Mouse (Mus musculus): ENCODE data around the gene Rpl27. TPM values are rescaled to one million over a fixed set of nuclear protein-coding genes. Genes with fewer than 3 reads are reported as not detected.
"Not testable (repeated sequence)": the region's sequence is repeated elsewhere in the genome, so short reads cannot be mapped to it uniquely, and the experiment has no call there.

Gene Rpl27
- polyA plus RNA-seq, 1 experiment from 2014 or later = 579 TPM

DNA sequence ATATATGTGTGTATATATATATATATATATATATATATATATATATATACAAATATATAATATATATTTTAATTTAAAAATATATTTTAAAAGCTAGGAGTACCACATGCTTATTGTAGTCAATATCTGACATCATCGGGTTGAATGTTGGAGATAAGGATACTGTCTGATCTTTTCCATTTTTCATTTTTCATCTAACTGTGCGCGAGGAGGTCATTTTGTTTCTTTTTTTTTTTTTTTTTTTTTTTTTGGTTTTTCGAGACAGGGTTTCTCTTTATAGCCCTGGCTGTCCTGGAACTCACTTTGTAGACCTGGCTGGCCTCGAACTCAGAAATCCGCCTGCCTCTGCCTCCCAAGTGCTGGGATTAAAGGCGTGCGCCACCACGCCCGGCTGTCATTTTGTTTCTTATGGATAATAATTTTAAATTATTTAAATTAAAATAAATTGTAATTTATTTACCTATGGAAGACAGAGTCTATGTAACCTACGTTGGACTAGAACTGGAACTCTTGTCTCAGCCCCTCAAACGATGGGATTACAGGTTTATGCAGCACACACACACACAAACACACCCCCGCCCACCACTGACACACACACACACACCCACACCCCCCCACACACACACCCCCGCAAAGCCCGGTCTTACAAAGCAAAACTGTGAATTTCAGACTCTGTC is 510 bp upstream of the Rpl27 start:
- peak overlapping the region; percentile 40; the same call in 1 of the 2 replicates for H3K9ac ChIP-seq (ENCODE audit: low read depth, low read length)
- H3K4me2 ChIP-seq = peak overlapping the region; percentile 56
- ATAC-seq (replicated peaks; ENCODE audit: low FRiP score); H3K27ac ChIP-seq (ENCODE audit: low read depth, low read length); DNase-seq (ENCODE audit: low spot score); H3K9me3 ChIP-seq (ENCODE audit: control insufficient read depth, low read length); H3K27me3 ChIP-seq (replicated peaks; ENCODE audit: control insufficient read depth, insufficient read depth, low read length): not testable (repeated sequence)
- peaks cover 22% of the 10 kb centered on the region for H3K36me3 ChIP-seq (ENCODE audit: control insufficient read depth, insufficient read depth, low read length)
- H3K4me1 ChIP-seq (replicated peaks; ENCODE audit: control insufficient read depth, insufficient read depth, low read length) = peaks cover 24% of the 10 kb centered on the region
- H3K4me3 ChIP-seq (ENCODE audit: low read depth, low read length) = peak overlapping the region; percentile 88
- WGBS = 28% methylated on average over 14 of the region's 15 CpGs

DNA sequence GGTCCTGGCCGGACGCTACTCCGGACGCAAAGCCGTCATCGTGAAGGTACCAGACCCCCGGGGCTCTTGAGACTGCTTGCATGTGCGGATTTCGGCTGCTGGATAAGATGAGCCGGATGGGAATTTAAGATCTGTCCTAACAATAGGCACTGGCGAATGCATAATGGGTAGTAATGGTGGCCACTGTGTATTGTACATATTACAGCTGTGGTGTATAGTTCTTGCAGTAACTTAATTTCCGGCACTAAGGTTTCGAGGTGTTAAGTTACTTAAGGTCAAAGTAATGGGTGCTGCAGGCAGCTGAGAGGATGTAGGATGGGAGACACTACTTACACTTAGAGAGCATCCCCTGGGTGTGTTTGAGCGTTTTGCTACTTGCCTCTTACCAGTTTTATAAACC is 662 bp downstream of the Rpl27 start:
- ATAC-seq (replicated peaks; ENCODE audit: low FRiP score) (no peak), DNase-seq (ENCODE audit: low spot score) (no peak)
- Histone ChIP-seq H3K4me3 (ENCODE audit: low read depth, low read length) (peak overlapping the region; percentile 88), H3K27me3 (replicated peaks; ENCODE audit: control insufficient read depth, insufficient read depth, low read length) (no peaks in the 10 kb centered on the region), H3K9me3 (ENCODE audit: control insufficient read depth, low read length) (no peaks in the 10 kb centered on the region), H3K27ac (ENCODE audit: low read depth, low read length) (peak overlapping the region; percentile 60), H3K4me1 (replicated peaks; ENCODE audit: control insufficient read depth, insufficient read depth, low read length) (peaks cover 28% of the 10 kb centered on the region), H3K36me3 (ENCODE audit: control insufficient read depth, insufficient read depth, low read length) (peaks cover 22% of the 10 kb centered on the region), H3K9ac (ENCODE audit: low read depth, low read length) (peak overlapping the region; percentile 98), H3K4me2 (peak overlapping the region; percentile 96)
- WGBS = under 1% methylated on average over 14 of the region's 14 CpGs

- Histone ChIP-seq H3K27me3 (replicated peaks; ENCODE audit: control insufficient read depth, insufficient read depth, low read length) (no peaks in the 10 kb centered on the region), H3K9me3 (ENCODE audit: control insufficient read depth, low read length) (no peaks in the 10 kb centered on the region), H3K9ac (ENCODE audit: low read depth, low read length) (no peak overlapping the region), H3K4me1 (replicated peaks; ENCODE audit: control insufficient read depth, insufficient read depth, low read length) (peaks cover 34% of the 10 kb centered on the region), H3K4me2 (no peak overlapping the region), H3K4me3 (ENCODE audit: low read depth, low read length) (no peak overlapping the region; the same call in 1 of the 2 replicates), H3K36me3 (ENCODE audit: control insufficient read depth, insufficient read depth, low read length) (peaks cover 22% of the 10 kb centered on the region), H3K27ac (ENCODE audit: low read depth, low read length) (peak overlapping the region; percentile 38)
- WGBS = 77% methylated on average over 1 of the region's 1 CpGs
- DNase-seq (ENCODE audit: low spot score) (no peak), ATAC-seq (replicated peaks; ENCODE audit: low FRiP score) (no peak)
Observed at GRCm38 (mm10) chr11:101446319-101446718, 4.2 kb downstream of the Rpl27 start.

- not testable (repeated sequence) for H3K9ac ChIP-seq (ENCODE audit: low read depth, low read length); H3K27ac ChIP-seq (ENCODE audit: low read depth, low read length); H3K4me2 ChIP-seq; H3K9me3 ChIP-seq (ENCODE audit: control insufficient read depth, low read length); DNase-seq (ENCODE audit: low spot score); H3K4me3 ChIP-seq (ENCODE audit: low read depth, low read length); ATAC-seq (replicated peaks; ENCODE audit: low FRiP score); H3K27me3 ChIP-seq (replicated peaks; ENCODE audit: control insufficient read depth, insufficient read depth, low read length)
- WGBS = 81% methylated on average over 8 of the region's 8 CpGs
- peaks cover 35% of the 10 kb centered on the region for H3K4me1 ChIP-seq (replicated peaks; ENCODE audit: control insufficient read depth, insufficient read depth, low read length)
- H3K36me3 ChIP-seq (ENCODE audit: control insufficient read depth, insufficient read depth, low read length) = peaks cover 22% of the 10 kb centered on the region
Observed at GRCm38 (mm10) chr11:101446860-101447259, 4.8 kb downstream of the Rpl27 start.

GRCm38 (mm10) chr11:101447786-101448185 is 5.7 kb downstream of the Rpl27 start:
- WGBS = 78% methylated on average over 5 of the region's 5 CpGs
- Histone ChIP-seq H3K4me2 (peak overlapping the region; percentile 76), H3K36me3 (ENCODE audit: control insufficient read depth, insufficient read depth, low read length) (peaks cover 22% of the 10 kb centered on the region), H3K4me1 (replicated peaks; ENCODE audit: control insufficient read depth, insufficient read depth, low read length) (peaks cover 39% of the 10 kb centered on the region), H3K4me3 (ENCODE audit: low read depth, low read length) (peak overlapping the region; percentile 73), H3K27ac (ENCODE audit: low read depth, low read length) (peak overlapping the region; percentile 88), H3K9me3 (ENCODE audit: control insufficient read depth, low read length) (no peaks in the 10 kb centered on the region), H3K27me3 (replicated peaks; ENCODE audit: control insufficient read depth, insufficient read depth, low read length) (no peaks in the 10 kb centered on the region), H3K9ac (ENCODE audit: low read depth, low read length) (no peak overlapping the region)
- ATAC-seq (replicated peaks; ENCODE audit: low FRiP score) (no peak), DNase-seq (ENCODE audit: low spot score) (no peak)

DNA sequence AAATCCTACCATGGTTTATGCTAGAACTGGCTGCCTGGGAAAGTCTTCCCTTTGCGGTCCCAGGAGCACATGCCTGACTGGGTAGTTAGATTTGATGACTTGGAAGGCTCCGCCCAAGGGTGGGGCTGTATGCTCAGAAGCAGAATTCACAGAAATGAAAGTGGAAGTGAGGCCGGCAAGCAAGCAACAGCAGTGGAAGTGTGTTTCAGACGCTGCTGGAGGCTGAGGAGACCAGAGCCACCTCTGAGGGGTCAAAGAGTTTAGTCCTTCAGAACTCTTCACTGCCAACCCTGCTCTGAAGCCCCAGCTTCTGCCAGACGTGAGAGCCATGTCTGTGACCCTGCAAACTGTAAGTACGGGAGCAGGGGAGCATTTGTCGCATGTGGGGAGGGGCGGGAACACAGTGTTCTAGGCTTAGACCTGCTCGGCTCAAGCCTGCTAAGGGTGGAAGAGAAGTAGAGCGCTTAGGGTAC is 6.2 kb downstream of the Rpl27 start, which contains the start of gene Ifi35:
TSS of gene Ifi35 (plus strand) at position 134 of the 473 bp plus-strand sequence.
- ATAC-seq (replicated peaks; ENCODE audit: low FRiP score) = peak; percentile 84
- Histone ChIP-seq H3K36me3 (ENCODE audit: control insufficient read depth, insufficient read depth, low read length) (peaks cover 19% of the 10 kb centered on the region), H3K27ac (ENCODE audit: low read depth, low read length) (peak within 1 kb of the TSS; percentile 88), H3K9ac (ENCODE audit: low read depth, low read length) (peak within 1 kb of the TSS; percentile 76), H3K4me3 (ENCODE audit: low read depth, low read length) (peak within 1 kb of the TSS; percentile 73), H3K4me1 (replicated peaks; ENCODE audit: control insufficient read depth, insufficient read depth, low read length) (peaks cover 35% of the 10 kb centered on the region), H3K9me3 (ENCODE audit: control insufficient read depth, low read length) (no peaks in the 10 kb centered on the region), H3K4me2 (peak within 1 kb of the TSS; percentile 76), H3K27me3 (replicated peaks; ENCODE audit: control insufficient read depth, insufficient read depth, low read length) (no peaks in the 10 kb centered on the region)
- peak; percentile 69 for DNase-seq (ENCODE audit: low spot score)
- 15% methylated on average over 10 of the region's 10 CpGs for WGBS

DNA sequence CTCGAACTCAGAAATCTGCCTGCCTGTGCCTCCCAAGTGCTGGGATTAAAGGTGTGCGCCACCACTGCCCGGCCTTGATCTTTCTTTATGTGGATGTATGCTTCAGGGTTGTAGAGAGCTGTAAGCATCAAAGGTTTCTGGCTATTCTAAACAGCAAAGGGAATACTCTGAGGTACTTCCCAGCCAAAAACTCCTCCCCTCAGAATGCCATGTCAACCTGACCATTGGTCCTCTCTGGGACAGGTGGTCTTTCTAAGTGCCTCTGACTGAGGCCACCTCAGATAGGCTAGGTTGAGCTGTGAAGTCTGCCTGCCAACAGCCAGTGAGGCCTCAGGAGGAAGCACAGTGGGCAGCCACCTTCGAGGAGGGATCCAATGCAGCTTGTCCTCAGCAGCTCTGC is 6.8 kb downstream of the Rpl27 start:
- Histone ChIP-seq H3K36me3 (ENCODE audit: control insufficient read depth, insufficient read depth, low read length) (peaks cover 13% of the 10 kb centered on the region), H3K4me2 (peak overlapping the region; percentile 76), H3K9ac (ENCODE audit: low read depth, low read length) (peak overlapping the region; percentile 76), H3K9me3 (ENCODE audit: control insufficient read depth, low read length) (no peaks in the 10 kb centered on the region), H3K27me3 (replicated peaks; ENCODE audit: control insufficient read depth, insufficient read depth, low read length) (no peaks in the 10 kb centered on the region), H3K27ac (ENCODE audit: low read depth, low read length) (peak overlapping the region; percentile 88), H3K4me1 (replicated peaks; ENCODE audit: control insufficient read depth, insufficient read depth, low read length) (peaks cover 29% of the 10 kb centered on the region), H3K4me3 (ENCODE audit: low read depth, low read length) (peak overlapping the region; percentile 73)
- WGBS = 62% methylated on average over 4 of the region's 4 CpGs
- DNase-seq (ENCODE audit: low spot score) (no peak), ATAC-seq (replicated peaks; ENCODE audit: low FRiP score) (0 out of 2 replicates have a peak, but pooled peaks have one; percentile 22)

DNA sequence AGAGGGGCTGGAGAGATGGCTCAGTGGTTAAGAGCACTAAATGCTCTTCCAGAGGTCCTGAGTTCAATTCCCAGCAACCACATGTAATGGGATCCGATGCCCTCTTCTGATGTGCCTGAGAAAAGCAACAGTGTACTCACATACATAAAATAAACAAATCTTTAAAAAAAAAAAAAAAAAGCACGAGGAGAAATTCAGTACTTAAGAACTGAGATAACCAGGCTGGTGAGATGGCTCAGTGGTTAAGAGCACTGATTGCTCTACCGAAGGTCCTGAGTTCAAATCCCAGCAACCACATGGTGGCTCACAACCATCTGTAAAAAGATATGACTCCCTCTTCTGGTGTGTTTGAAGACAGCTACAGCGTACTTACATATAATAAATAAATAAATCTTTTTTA is 7.5 kb downstream of the Rpl27 start:
- 66% methylated on average over 4 of the region's 4 CpGs for WGBS
- not testable (repeated sequence) for H3K9ac ChIP-seq (ENCODE audit: low read depth, low read length); H3K4me3 ChIP-seq (ENCODE audit: low read depth, low read length); H3K27me3 ChIP-seq (replicated peaks; ENCODE audit: control insufficient read depth, insufficient read depth, low read length); H3K36me3 ChIP-seq (ENCODE audit: control insufficient read depth, insufficient read depth, low read length); ATAC-seq (replicated peaks; ENCODE audit: low FRiP score); H3K9me3 ChIP-seq (ENCODE audit: control insufficient read depth, low read length); H3K27ac ChIP-seq (ENCODE audit: low read depth, low read length); DNase-seq (ENCODE audit: low spot score)
- H3K4me2 ChIP-seq = peak overlapping the region; percentile 76
- peaks cover 22% of the 10 kb centered on the region for H3K4me1 ChIP-seq (replicated peaks; ENCODE audit: control insufficient read depth, insufficient read depth, low read length)

- Histone ChIP-seq H3K36me3 (ENCODE audit: control insufficient read depth, insufficient read depth, low read length) (no peaks in the 10 kb centered on the region), H3K4me3 (ENCODE audit: low read depth, low read length) (no peak overlapping the region), H3K4me2 (no peak overlapping the region), H3K4me1 (replicated peaks; ENCODE audit: control insufficient read depth, insufficient read depth, low read length) (peaks cover 18% of the 10 kb centered on the region), H3K27ac (ENCODE audit: low read depth, low read length) (no peak overlapping the region), H3K27me3 (replicated peaks; ENCODE audit: control insufficient read depth, insufficient read depth, low read length) (no peaks in the 10 kb centered on the region), H3K9me3 (ENCODE audit: control insufficient read depth, low read length) (no peaks in the 10 kb centered on the region), H3K9ac (ENCODE audit: low read depth, low read length) (no peak overlapping the region)
- WGBS = 88% methylated on average over 3 of the region's 3 CpGs
- no peak for ATAC-seq (replicated peaks; ENCODE audit: low FRiP score)
- DNase-seq (ENCODE audit: low spot score) = no peak
Observed at GRCm38 (mm10) chr11:101450394-101450793, 8.3 kb downstream of the Rpl27 start.

All from liver, embryonic 11.5 days (tissue).